Mouse (Mus musculus) hindbrain, embryonic 10.5 days (tissue): ENCODE data around the gene Dmbt1. TPM values are rescaled to one million over a fixed set of nuclear protein-coding genes. Genes with fewer than 3 reads are reported as not detected.

ENCODE experiments used
- DNase-seq: peaks from one replicate; pipeline ENCODE4 v3.0.0-alpha.2; 2017; ENCODE audit warnings: low spot score
- H3K27ac ChIP-seq: fragments of 300-500 bp; sonication (generic); 2 replicates; pipeline ENCODE4 v1.5.1; 2016; ENCODE audit warnings: mild to moderate bottlenecking, moderate library complexity
- H3K27me3 ChIP-seq: fragments of 300-500 bp; sonication (generic); 2 replicates; pipeline ENCODE4 v1.6.1; 2016; ENCODE audit warnings: mild to moderate bottlenecking; ENCODE audit not compliant: poor library complexity, insufficient read depth, severe bottlenecking
- H3K36me3 ChIP-seq: fragments of 300-500 bp; sonication (generic); 2 replicates; pipeline ENCODE4 v1.6.1; 2016; ENCODE audit warnings: mild to moderate bottlenecking, moderate library complexity
- H3K4me1 ChIP-seq: fragments of 300-500 bp; sonication (generic); replicated peaks from 2 replicates; pipeline ENCODE4 v1.6.1; 2016; ENCODE audit warnings: mild to moderate bottlenecking
- H3K4me3 ChIP-seq: fragments of 300-500 bp; sonication (generic); 2 replicates; pipeline ENCODE4 v1.5.1; 2016; ENCODE audit warnings: mild to moderate bottlenecking, moderate library complexity
- H3K9me3 ChIP-seq: fragments of 300-500 bp; sonication (generic); 2 replicates; pipeline ENCODE4 v1.6.1; 2016; ENCODE audit warnings: mild to moderate bottlenecking, moderate library complexity
- WGBS: fragments of 180-500 bp; shearing (Covaris S2); methylation state at CpG from one replicate; pipeline ENCODE4 v1.1.7; 2016; 5-methylcytosine and 5-hydroxymethylcytosine counted together
- polyA plus RNA-seq: library from polyadenylated mRNA; unstranded; fragments of >200 nt; fragmentation: Nextera tagmentation; extraction: Ambion mirVana; gene quantifications from 2 replicates; pipeline ENCODE4 v1.2.1, GENCODE M21; 2016

Dmbt1 gene
- polyA plus RNA-seq, 1 experiment from 2014 or later, result not detected

GRCm38 (mm10) chr7:131153044-131153443, 121.2 kb downstream of the Dmbt1 start:
- DNase-seq, result no peak
- Histone ChIP-seq H3K27me3 (no peaks in the 10 kb centered on the region), H3K4me1 (no peaks in the 10 kb centered on the region; the same call in 1 of the 2 replicates), H3K4me3 (no peak overlapping the region), H3K9me3 (no peaks in the 10 kb centered on the region), H3K27ac (no peak overlapping the region), H3K36me3 (no peaks in the 10 kb centered on the region)
- WGBS, result 80% methylated on average over 5 of the region's 5 CpGs

DNA sequence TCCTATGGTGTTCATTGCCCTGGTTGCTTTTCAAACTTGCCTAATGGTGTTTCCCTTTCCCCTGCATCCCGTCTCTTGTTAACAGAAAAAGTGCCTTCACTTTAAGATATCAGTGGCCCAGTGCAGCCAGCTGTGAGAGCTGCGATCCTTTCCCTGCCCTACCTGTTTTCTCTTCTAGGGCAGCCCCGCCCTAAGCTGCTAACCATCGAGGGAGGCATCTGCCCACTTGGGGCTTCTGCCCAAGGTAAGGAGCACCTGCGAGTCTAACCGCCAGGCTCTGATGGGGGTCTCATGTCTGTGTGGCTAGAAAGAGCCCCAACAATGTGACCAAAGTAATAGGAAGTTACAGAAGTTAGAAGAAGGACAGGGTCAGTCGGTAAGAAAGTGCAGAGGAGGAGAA, 130.4 kb downstream of the Dmbt1 start:
- no peaks in the 10 kb centered on the region for H3K4me1 ChIP-seq
- no peaks in the 10 kb centered on the region for H3K9me3 ChIP-seq
- no peak overlapping the region for H3K4me3 ChIP-seq
- H3K36me3 ChIP-seq, result no peaks in the 10 kb centered on the region
- no peak overlapping the region for H3K27ac ChIP-seq
- no peak for DNase-seq
- no peaks in the 10 kb centered on the region for H3K27me3 ChIP-seq
- WGBS, result 72% methylated on average over 7 of the region's 7 CpGs

DNA sequence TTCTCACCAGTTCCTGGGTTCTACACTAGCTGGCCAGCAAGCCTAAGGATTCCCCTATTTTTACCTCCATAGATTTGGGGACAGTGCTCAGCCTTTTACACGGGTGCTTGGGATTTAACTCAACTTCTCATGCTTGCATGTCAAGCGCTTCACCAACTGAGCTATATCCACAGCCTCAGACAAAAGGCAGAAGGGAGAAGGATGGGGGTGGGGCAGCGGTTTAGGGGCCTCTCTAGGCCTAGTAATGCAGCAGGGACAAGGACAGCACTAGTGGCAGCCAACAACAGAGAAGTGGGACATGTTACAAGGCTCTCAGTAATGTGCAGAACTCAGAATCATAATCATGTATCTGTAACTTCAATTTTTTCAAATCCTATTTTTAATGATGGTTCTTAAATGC, 135.9 kb downstream of the Dmbt1 start:
- Histone ChIP-seq H3K36me3 (no peaks in the 10 kb centered on the region), H3K27ac (no peak overlapping the region), H3K9me3 (no peaks in the 10 kb centered on the region), H3K27me3 (no peaks in the 10 kb centered on the region), H3K4me1 (no peaks in the 10 kb centered on the region), H3K4me3 (no peak overlapping the region)
- WGBS, result 82% methylated on average over 3 of the region's 3 CpGs
- no peak for DNase-seq

- no peaks in the 10 kb centered on the region for H3K9me3 ChIP-seq
- DNase-seq, result no peak
- H3K36me3 ChIP-seq, result no peaks in the 10 kb centered on the region
- 71% methylated on average over 2 of the region's 2 CpGs for WGBS
- no peaks in the 10 kb centered on the region for H3K4me1 ChIP-seq
- H3K27ac ChIP-seq, result no peak overlapping the region
- H3K4me3 ChIP-seq, result no peak overlapping the region
- no peaks in the 10 kb centered on the region for H3K27me3 ChIP-seq
Measured at GRCm38 (mm10) chr7:131169099-131169498, 137.2 kb downstream of the Dmbt1 start.

Other genes with a start within 250 kb of the Dmbt1 start
- gene Plekha1, start 166.3 kb upstream of the Dmbt1 start, polyA plus RNA-seq, result 39.5 and 47.8 TPM in 2 replicates
- 2.5 and 7.0 TPM in 2 replicates for gene Htra1, start 95.9 kb upstream of the Dmbt1 start, polyA plus RNA-seq
- gene 4933402N03Rik, start 114.3 kb downstream of the Dmbt1 start, polyA plus RNA-seq, result not detected in 2 replicates
- 0.02 TPM in 1 of 2 replicates, not detected in the other for gene 5430419D17Rik, start 142.3 kb downstream of the Dmbt1 start, polyA plus RNA-seq